Mouse (Mus musculus) liver, postnatal 0 days (tissue): ENCODE results near the gene Pcyt1a. TPM values are rescaled to one million over a fixed set of nuclear protein-coding genes. Genes with fewer than 3 reads are reported as not detected.

ENCODE experiments used
- ATAC-seq: fragments of 200-750 bp; cut with Nextera tagmentation; 2 replicates; pipeline ENCODE4 v1.8.0; 2017; ENCODE audit warnings: mild to moderate bottlenecking, moderate library complexity
- DNase-seq: peaks from one replicate; pipeline ENCODE4 v3.0.0-alpha.2; 2016
- H3K27ac ChIP-seq: fragments of 300-500 bp; sonication (generic); 2 replicates; pipeline ENCODE4 v1.5.1; 2014; ENCODE audit warnings: antibody characterized with exemption, moderate library complexity, mild to moderate bottlenecking, low read depth
- H3K27me3 ChIP-seq: fragments of 300-500 bp; sonication (generic); 2 replicates; pipeline ENCODE4 v1.6.1; 2014; ENCODE audit warnings: low read length, control low read depth, mixed read lengths; ENCODE audit not compliant: insufficient read depth
- H3K36me3 ChIP-seq: fragments of 300-500 bp; sonication (generic); replicated peaks from 2 replicates; pipeline ENCODE4 v1.6.1; 2014; ENCODE audit warnings: mild to moderate bottlenecking, control low read depth, low read length, moderate library complexity, mixed read lengths; ENCODE audit not compliant: insufficient read depth
- H3K4me1 ChIP-seq: fragments of 300-500 bp; sonication (generic); 2 replicates; pipeline ENCODE4 v1.6.1; 2014; ENCODE audit warnings: antibody characterized with exemption, mild to moderate bottlenecking, control low read depth; ENCODE audit not compliant: insufficient read depth
- H3K4me2 ChIP-seq: fragments of 300-500 bp; sonication (generic); 2 replicates; pipeline ENCODE4 v1.6.1; 2014; ENCODE audit warnings: low read depth, mild to moderate bottlenecking, low read length, moderate library complexity, mixed read lengths
- H3K4me3 ChIP-seq: fragments of 300-500 bp; sonication (generic); 2 replicates; pipeline ENCODE4 v1.5.1; 2014; ENCODE audit warnings: low read depth, low read length
- H3K9ac ChIP-seq: fragments of 300-500 bp; sonication (generic); replicated peaks from 2 replicates; pipeline ENCODE4 v1.6.1; 2014; ENCODE audit warnings: mild to moderate bottlenecking, moderate library complexity
- H3K9me3 ChIP-seq: fragments of 300-500 bp; sonication (generic); 2 replicates; pipeline ENCODE4 v1.6.1; 2016; ENCODE audit warnings: mild to moderate bottlenecking, control low read depth, low read length, mixed read lengths
- CTCF ChIP-seq: sonication (generic); IDR thresholded peaks from 2 replicates; pipeline ENCODE4 v1.5.1; 2016; ENCODE audit warnings: antibody characterized with exemption, low read depth
- EP300 ChIP-seq: IDR thresholded peaks from 2 replicates; pipeline ENCODE4 v1.6.1; 2016; ENCODE audit warnings: antibody characterized with exemption, low read depth, mild to moderate bottlenecking
- WGBS: fragments of 180-500 bp; shearing (Covaris S2); extraction: QIAGEN DNeasy Blood & Tissue Kit; methylation state at CpG from one replicate; pipeline ENCODE4 v1.1.7; 2014; ENCODE audit not compliant: insufficient replicate concordance; 5-methylcytosine and 5-hydroxymethylcytosine counted together
- polyA plus RNA-seq: library from polyadenylated mRNA; unstranded; fragments of >200 nt; fragmentation: Nextera tagmentation; extraction: Ambion mirVana; gene quantifications from 2 replicates; pipeline ENCODE4 v1.2.1, GENCODE M21; 2015

The Pcyt1a gene
- polyA plus RNA-seq, 1 experiment from 2014 or later: 32.9 TPM

DNA sequence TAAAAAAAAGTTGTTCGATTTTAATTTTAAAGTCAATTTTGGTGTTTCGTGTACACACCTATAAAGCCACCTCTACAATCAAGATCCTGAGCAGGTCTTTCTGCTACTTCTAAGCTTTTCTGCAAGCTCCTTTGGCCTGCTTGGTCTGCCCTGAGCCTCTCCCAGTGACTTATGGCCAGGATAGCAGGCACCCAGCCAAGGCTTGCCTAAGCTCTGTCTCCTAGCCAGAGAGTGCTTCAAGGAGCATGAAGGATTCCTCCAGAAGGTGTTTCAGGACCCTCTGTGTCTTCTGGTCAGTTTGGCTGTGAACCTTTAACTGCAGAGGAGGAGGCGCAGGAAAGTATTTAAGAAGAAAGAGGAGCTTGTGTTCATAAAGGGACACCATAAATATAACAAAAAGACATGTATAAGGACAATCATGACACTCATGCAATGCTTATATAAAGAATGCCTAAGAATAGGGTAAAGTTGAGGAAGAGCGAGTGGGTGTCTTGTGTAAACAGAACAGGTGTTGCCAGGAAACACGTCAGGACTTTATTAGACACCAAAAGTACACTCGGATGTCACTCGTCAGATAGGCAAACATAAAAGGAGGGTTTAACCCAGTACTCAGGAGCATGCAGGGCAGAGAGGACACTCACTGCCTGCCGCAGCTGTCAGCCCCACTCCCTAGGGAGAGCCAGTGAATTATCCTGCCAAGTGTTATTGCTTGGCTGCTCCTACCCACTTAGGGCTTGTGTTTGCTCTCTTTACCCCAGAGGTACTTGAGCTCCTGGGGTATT, 92.9 kb downstream of the Pcyt1a start:
- 68% methylated on average over 8 of the region's 8 CpGs for WGBS
- TF ChIP-seq CTCF (no peak), EP300 (peak; percentile 31; the same call in 1 of the 2 replicates)
- Histone ChIP-seq H3K27ac (peak overlapping the region; percentile 88), H3K36me3 (no peaks in the 10 kb centered on the region), H3K9ac (peak overlapping the region; percentile 36; the same call in 1 of the 2 replicates), H3K4me2 (no peak overlapping the region), H3K4me1 (peaks cover 40% of the 10 kb centered on the region), H3K9me3 (no peaks in the 10 kb centered on the region), H3K27me3 (no peaks in the 10 kb centered on the region), H3K4me3 (no peak overlapping the region)
- ATAC-seq (peak; percentile 81), DNase-seq (peak; percentile 51)

DNA sequence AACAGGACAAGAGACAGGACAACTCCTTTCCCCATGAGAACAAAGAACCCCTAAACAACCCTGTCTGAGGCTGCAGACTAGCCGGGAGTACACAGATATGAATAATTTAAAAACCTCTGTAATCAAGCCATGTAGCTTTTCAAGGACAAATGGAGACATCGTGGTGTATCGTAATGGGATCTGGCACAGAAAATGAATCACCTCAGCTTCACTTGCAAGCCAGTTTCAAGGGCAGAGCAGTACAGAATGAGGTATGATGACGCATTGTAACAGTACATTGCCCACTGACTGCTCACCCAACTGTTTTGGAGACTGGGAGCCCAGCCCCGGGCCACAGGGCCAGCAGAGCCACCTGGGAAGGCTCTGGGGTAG, 93.5 kb downstream of the Pcyt1a start:
- Histone ChIP-seq H3K27ac (peak overlapping the region; percentile 88), H3K4me1 (peaks cover 40% of the 10 kb centered on the region)

More for the DNA sequence above, 93.5 kb downstream of the Pcyt1a start:
- TF ChIP-seq CTCF (no peak), EP300 (no peak)
- Histone ChIP-seq H3K9me3 (no peaks in the 10 kb centered on the region), H3K4me2 (no peak overlapping the region), H3K4me3 (no peak overlapping the region), H3K9ac (peak overlapping the region; percentile 23; the same call in 1 of the 2 replicates), H3K36me3 (no peaks in the 10 kb centered on the region), H3K27me3 (no peaks in the 10 kb centered on the region)
- DNase-seq (no peak), ATAC-seq (0 out of 2 replicates have a peak, but pooled peaks have one; percentile 11)
- 75% methylated on average over 5 of the region's 5 CpGs for WGBS

Other genes with a start within 250 kb of the Pcyt1a start
- gene Fbxo45, start 183.8 kb upstream of the Pcyt1a start, polyA plus RNA-seq: 3.1 and 3.4 TPM in 2 replicates
- gene Wdr53, start 183.7 kb upstream of the Pcyt1a start, polyA plus RNA-seq: 10.7 and 10.8 TPM in 2 replicates
- not detected in 2 replicates for gene Smco1, start 159.5 kb upstream of the Pcyt1a start, polyA plus RNA-seq
- 8.7 and 10.7 TPM in 2 replicates for gene Rnf168, start 153.5 kb upstream of the Pcyt1a start, polyA plus RNA-seq
- 4.7 and 4.8 TPM in 2 replicates for gene Ubxn7, start 98.7 kb upstream of the Pcyt1a start, polyA plus RNA-seq
- not detected in 2 replicates for gene Tm4sf19, start 30.4 kb upstream of the Pcyt1a start, polyA plus RNA-seq
- gene Tctex1d2, start 11.2 kb upstream of the Pcyt1a start, polyA plus RNA-seq: 6.6 and 6.9 TPM in 2 replicates
- gene Slc51a, start 57.0 kb downstream of the Pcyt1a start, polyA plus RNA-seq: 0.81 and 1.0 TPM in 2 replicates
- gene Zdhhc19, start 65.3 kb downstream of the Pcyt1a start, polyA plus RNA-seq: not detected in 2 replicates
- gene Tfrc, start 178.0 kb downstream of the Pcyt1a start, polyA plus RNA-seq: 85.1 and 103 TPM in 2 replicates
- gene Tnk2, start 213.0 kb downstream of the Pcyt1a start, polyA plus RNA-seq: 2.9 and 3.5 TPM in 2 replicates